Mouse (Mus musculus): ENCODE measurements at regions not wholly inside any gene's neighbourhood (a gene's known extent, or its start where the extent isn't known, plus 50 kb on each side); places are given as distances from the start of the nearest gene placed in this dataset.

- DNase-seq (ENCODE audit: low spot score), result no peak
Observed at GRCm38 (mm10) chr9:41483218-41483617, 321.7 kb upstream of the Ubash3b start.

GRCm38 (mm10) chr9:41481611-41482266 is 320.2 kb upstream of the Ubash3b start:
- no peak for DNase-seq (ENCODE audit: low spot score)

- DNase-seq (ENCODE audit: low spot score), result peak; percentile 28
Observed at GRCm38 (mm10) chr9:41479854-41480749, 318.6 kb upstream of the Ubash3b start.

- DNase-seq (ENCODE audit: low spot score), result no peak
Observed at GRCm38 (mm10) chr9:41479085-41479484, 317.6 kb upstream of the Ubash3b start.

- no peak for DNase-seq (ENCODE audit: low spot score)
Observed at GRCm38 (mm10) chr9:41478106-41478848, 316.8 kb upstream of the Ubash3b start.

GRCm38 (mm10) chr9:41475326-41475725 is 313.8 kb upstream of the Ubash3b start:
- no peak for DNase-seq (ENCODE audit: low spot score)

GRCm38 (mm10) chr9:41474945-41475297 is 313.4 kb upstream of the Ubash3b start:
- DNase-seq (ENCODE audit: low spot score), result no peak

GRCm38 (mm10) chr9:41474244-41474944 is 312.9 kb upstream of the Ubash3b start:
- peak; percentile 74 for DNase-seq (ENCODE audit: low spot score)

- DNase-seq (ENCODE audit: low spot score), result no peak
Observed at GRCm38 (mm10) chr9:41473506-41473905, 312.0 kb upstream of the Ubash3b start.

GRCm38 (mm10) chr9:41471345-41471744 is 309.8 kb upstream of the Ubash3b start:
- DNase-seq (ENCODE audit: low spot score), result no peak

GRCm38 (mm10) chr9:41470010-41470409 is 308.5 kb upstream of the Ubash3b start:
- no peak for DNase-seq (ENCODE audit: low spot score)

GRCm38 (mm10) chr9:41469414-41469813 is 307.9 kb upstream of the Ubash3b start:
- no peak for DNase-seq (ENCODE audit: low spot score)

- DNase-seq (ENCODE audit: low spot score), result no peak
Observed at GRCm38 (mm10) chr9:41464057-41464685, 302.7 kb upstream of the Ubash3b start.

GRCm38 (mm10) chr9:41461742-41462141 is 300.2 kb upstream of the Ubash3b start:
- DNase-seq (ENCODE audit: low spot score), result peak; percentile 78

- no peak for DNase-seq (ENCODE audit: low spot score)
Observed at GRCm38 (mm10) chr9:41460709-41461108, 299.2 kb upstream of the Ubash3b start.

GRCm38 (mm10) chr9:41457003-41457402 is 295.5 kb upstream of the Ubash3b start:
- DNase-seq (ENCODE audit: low spot score), result no peak

GRCm38 (mm10) chr9:41451738-41452137 is 290.2 kb upstream of the Ubash3b start:
- DNase-seq (ENCODE audit: low spot score), result no peak

- DNase-seq (ENCODE audit: low spot score), result no peak
Observed at GRCm38 (mm10) chr9:41449233-41449632, 287.7 kb upstream of the Ubash3b start.

- DNase-seq (ENCODE audit: low spot score), result no peak
Observed at GRCm38 (mm10) chr9:41447902-41448301, 286.4 kb upstream of the Ubash3b start.

GRCm38 (mm10) chr9:41447211-41447875 is 285.8 kb upstream of the Ubash3b start:
- peak; percentile 14 for DNase-seq (ENCODE audit: low spot score)

Data from ovary, adult 18-20 months (tissue).